Mouse (Mus musculus) naive thymus-derived CD4-positive, alpha-beta T cell, adult 2 months (primary cell): Measurements from ENCODE around the gene Mpv17l2.

Experiments
- DNase-seq: peaks from one replicate; pipeline ENCODE4 v3.0.0-alpha.2; 2011; ENCODE audit warnings: low read depth

Mpv17l2 gene

DNA sequence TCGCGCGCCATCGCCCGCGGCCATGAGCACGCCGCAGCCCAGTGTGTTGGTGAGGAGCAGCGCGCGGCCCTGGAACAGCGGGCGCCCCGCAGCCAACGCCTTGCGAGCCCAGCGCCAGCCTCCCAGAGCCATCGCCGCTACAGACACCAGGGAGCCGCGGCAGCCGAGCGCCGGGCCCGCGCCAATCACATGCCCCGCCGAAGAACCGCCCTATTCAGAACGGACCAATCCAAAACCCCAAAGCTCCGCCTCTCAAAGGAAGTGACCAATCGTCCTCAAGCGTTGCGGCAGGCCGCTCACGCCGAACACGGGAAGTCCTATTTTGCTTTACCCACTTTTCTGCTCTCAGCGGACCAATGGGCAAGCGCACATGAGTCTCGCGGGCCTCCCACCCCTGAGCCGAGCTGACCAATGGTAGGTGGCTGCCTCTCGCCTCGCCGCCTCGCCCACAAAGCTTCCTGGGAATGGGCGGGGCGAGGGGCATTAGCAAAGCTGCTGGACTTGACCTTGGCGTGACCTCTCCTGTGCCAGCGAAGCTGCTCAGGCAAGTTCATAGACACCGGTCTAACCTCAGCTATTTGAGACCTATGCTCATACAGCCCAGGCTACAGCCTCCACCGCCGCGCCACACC lies at the start of gene Mpv17l2:
Mpv17l2 (minus strand) TSS at position 172 of the 632 bp plus-strand sequence.
- peak; percentile 97 for DNase-seq

DNA sequence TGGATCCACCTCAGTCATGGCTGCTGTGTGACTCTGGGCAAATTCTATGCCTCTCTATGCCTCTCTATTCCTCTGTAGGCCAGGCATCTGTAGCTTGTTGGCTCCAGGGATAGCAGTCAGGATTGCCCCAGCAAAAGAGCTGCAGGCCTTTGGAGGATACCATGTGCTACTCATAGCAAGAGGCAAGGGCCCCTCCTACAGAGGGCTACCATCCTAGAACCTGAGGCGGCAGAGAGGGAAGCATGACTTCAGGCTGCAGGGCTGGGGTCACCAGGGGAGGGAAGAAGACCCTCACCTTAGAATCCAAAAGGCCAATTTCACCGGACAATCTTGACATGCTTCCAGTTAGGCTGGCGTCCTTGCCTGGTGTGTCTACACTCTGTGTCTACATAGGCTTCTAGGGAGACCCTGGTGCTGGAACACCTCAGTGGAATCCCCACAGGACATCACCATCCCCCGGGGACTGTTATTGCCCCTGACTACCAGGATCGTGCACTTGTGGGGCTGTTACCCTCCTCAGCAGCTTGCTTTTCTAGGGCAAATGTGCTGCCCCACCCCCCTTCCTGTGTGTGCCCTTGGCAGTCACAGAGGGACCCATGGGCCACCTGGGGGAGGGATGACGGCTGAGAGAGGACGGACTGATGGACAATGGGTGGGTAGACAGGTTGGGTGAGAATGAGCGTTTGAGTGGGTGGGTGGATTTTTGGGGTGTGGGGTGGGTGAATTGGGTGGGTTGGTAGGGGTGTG lies 48.4 kb upstream of the Mpv17l2 start:
- DNase-seq = peak; percentile 39

DNA sequence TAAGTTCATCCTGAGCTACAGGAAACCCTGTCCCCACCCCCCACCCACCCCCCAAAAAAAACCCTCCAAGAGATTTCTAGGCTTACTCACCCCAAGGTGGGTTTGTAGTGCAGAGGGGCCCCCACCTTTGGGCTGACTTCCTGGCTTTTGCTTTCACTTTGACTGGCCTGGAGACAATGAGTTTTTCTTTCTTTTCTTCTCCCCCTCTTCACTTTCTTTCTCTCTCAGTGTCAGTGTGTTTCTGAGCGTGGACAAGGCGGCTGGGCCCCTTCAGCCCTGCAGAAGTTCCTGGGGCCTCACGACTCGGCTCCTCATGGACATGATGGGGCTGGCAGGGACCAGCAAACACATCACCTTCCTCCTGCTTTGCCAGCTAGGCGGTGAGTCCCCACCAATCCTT lies 47.5 kb upstream of the Mpv17l2 start, which contains the start of gene Il12rb1:
Il12rb1 (plus strand) TSS at position 211 of the 400 bp plus-strand sequence.
- DNase-seq = peak; percentile 57

DNA sequence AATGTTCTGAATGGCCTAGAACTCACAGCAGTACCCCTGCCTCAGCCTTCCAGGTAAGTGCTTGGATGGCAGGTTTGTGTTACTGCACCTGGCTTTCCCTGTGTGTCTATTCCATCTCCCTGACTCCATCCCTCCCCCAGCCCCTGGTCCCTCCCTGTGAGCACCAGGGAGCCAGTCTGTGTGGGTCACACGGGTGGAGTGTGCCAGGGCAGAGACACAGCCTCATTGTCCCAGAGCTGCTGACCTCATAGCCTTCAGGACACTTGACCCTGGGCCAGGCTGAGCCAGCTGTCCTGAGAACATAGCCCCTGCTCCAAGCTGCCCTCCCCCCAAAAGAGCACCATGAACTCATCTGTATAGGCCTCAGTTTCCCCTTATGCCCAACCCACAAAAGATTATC lies 46.6 kb upstream of the Mpv17l2 start:
- DNase-seq = no peak

DNA sequence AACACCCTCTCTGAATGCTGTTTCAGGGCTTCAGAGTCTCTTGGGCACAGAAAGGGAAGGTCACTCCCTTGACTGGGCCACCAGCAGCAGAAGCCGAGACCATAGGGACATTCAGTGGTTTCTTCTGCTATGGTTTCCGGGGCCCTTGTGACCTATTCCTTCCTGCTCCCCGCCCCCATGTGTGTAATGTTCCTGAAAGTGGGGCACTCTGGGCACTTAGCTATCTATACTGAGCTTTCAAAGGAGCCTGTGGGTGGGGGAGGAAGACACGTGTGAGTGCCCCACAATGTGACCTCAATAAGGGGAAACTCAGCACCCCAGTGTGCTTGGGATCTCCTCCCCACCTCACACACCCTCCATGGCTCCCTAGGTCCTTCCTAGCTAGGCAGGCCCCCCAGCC lies 45.8 kb upstream of the Mpv17l2 start:
- peak; percentile 59 for DNase-seq

DNA sequence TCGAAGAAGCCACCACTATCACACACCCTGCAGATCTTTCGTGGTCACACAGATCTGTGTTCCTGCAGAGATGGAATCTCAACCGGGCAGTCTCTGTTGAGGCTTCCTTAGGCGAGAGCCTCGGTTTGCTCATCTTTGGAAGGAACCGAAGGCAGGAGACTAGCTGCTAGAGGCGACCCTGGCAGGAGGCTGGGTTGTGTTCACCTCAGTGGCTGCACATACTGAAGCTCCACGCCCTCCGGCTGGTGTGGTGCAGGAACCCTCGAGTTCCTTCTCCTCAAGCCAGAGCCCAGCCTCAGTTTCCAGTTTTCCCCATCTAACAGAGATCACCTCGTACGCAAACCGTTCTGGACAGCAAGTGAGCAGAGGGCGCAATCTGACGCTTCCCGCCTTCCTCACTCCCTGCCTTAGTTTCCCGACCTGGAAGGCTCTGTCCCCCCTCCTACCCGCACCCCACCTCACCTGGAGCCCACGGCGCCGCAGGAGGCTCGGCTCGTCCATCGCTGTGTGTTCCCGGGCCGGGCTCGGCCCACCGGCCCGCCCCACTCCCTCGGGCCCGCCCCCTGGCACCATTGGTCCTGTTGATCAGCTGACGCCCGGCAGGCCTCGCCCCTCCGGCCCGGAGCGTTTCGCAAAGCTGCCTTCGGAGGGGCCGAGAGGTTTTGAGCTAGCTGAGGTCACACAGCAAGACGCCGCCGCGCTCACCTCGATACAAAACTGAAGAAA lies 43.9 kb upstream of the Mpv17l2 start, which contains the start of gene Mast3:
Mast3 (minus strand) TSS at position 574 of the 726 bp plus-strand sequence.
- DNase-seq = peak; percentile 79

DNA sequence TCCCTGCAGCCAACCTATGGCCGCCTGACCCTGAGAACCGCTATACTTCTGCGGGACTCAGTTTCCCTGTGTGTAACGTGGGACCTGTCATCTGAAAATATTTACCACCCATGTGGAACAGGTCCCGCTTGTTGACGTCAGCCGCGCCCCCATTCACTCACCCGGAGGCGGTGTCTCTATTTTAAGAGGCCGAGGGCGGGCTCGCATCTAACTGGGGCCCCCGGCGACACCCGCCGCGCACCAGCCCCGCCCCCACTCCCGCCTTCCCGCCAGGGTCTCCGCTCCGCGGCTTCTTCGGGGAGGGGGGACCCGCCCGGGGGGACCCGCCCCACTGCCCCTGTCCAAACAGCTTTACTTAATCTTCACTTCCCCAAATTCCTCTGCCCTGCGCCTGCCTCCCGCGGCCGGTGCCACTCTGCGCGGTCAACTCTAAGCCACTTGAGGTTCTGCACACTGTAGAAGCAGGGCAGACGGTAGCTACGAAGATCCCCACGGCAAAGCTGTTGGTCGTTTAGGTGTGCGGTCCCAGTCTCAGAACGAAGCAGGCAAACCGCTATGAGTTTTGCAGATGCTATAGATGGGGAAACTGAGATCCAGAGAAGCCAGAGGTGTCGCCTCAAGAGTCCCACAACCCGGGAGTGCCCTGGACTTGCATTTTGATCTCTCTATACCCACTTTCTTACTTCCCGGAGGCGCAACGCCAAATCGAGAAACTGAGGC lies 43.2 kb upstream of the Mpv17l2 start:
- DNase-seq = peak; percentile 51

DNA sequence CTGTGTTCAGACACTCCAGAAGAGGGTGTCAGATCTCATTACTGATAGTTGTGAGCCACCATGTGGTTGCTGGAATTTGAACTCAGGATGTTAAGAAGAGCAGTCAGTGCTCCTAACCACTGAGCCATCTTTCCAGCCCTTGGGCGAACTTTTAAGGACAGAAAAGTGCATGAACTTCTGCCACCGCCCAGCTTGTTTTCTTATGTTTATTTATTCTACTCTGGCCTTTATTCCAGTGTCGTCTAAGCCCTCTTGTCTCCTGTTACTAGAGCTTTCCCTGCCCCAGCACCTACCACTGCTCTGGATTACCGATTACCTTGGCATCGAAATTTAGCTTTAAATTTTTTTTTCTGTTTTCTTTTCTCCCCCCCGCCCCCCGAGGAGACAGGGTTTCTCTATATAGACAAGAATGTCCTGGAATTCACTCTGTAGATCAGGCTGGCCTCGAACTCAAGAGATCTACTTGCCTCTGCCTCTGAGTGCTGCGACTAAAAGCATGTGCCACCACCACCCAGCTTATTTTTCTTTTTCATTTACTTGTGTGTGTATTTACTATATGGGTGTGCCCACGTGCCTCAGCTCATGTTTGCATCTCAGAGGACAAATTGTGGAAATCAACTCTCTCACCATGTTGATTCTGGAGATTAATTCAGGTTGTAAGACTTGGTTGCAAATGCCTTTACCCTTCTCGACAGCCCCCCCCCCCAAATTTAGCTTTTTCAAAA lies 42.2 kb upstream of the Mpv17l2 start:
- no peak for DNase-seq

DNA sequence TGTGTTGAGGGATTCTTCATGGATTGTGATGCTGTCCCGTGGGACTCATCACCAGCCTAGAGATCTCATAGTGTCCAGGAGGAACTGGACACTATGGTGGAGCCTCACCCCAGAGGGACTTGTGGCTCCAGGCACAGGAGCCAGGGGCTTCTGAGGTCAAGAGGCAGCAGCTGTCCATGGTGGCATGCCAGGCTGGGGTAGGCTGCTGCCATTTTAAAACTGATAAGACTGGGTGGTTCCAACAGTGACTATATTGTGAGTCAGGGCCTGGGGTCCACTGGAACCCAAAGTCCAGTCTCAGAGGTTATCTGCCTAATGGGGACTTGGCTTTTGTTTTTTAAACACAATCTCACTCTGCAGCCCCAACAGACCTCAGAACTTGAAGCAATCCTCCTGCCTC lies 41.1 kb upstream of the Mpv17l2 start:
- no peak for DNase-seq

DNA sequence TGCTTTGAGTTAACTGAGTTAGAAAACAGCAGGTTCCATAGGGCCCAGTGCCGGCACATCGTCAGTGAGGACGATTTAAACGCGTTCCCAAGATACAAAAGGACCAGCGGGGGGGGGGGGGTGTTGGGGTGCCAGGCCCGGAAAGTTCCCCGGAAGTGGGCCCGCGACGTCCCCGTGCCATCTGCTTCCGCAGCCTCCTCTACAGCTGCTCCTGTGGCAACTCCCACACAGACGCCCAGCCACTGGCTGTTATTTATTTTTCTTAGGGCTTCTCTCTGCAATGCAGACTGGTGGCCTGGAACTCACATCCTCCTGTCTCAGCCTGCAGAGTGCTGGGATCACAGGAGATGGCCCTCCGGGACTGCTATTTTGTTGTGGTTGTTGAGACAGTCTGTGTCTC lies 40.4 kb upstream of the Mpv17l2 start:
- DNase-seq = peak; percentile 75

DNA sequence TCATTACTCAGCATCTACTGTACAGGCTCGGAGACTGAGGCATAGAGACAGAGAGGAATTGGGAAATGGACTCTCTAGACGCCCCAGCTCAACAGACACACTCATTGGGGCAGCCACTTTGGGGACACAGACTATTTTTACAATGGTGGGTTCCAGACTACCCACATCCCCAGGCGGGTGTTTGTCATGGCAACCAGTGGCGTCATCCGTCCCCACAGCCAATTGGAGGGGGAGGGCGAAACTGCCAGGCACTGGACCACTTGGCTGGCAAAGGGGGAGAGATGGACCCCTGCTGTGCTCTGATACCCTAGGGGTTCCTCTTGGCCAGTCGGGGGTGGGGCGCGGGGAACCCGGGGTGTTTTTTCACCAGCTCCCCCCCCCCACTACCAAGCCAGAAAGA lies 39.9 kb upstream of the Mpv17l2 start:
- DNase-seq = no peak

DNA sequence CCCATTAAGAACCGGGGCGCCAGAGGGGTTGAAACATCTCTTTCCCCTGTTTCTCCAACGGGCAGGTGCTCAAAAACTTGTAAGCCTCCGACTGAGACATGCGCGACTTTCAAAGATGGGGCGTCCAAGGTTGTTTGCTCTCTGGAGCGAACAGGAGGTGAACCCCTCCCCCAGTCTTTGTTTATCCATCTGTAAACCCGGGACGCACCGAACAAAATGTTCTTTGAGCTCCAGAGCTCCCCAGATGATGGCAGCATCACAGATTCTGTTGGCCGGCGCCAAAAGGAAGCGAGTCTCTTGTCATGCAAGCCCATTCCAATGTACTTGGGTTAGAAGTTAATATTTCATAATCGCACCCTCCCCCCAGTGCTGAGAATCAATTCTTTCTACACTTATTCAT lies 37.5 kb upstream of the Mpv17l2 start:
- no peak for DNase-seq

DNA sequence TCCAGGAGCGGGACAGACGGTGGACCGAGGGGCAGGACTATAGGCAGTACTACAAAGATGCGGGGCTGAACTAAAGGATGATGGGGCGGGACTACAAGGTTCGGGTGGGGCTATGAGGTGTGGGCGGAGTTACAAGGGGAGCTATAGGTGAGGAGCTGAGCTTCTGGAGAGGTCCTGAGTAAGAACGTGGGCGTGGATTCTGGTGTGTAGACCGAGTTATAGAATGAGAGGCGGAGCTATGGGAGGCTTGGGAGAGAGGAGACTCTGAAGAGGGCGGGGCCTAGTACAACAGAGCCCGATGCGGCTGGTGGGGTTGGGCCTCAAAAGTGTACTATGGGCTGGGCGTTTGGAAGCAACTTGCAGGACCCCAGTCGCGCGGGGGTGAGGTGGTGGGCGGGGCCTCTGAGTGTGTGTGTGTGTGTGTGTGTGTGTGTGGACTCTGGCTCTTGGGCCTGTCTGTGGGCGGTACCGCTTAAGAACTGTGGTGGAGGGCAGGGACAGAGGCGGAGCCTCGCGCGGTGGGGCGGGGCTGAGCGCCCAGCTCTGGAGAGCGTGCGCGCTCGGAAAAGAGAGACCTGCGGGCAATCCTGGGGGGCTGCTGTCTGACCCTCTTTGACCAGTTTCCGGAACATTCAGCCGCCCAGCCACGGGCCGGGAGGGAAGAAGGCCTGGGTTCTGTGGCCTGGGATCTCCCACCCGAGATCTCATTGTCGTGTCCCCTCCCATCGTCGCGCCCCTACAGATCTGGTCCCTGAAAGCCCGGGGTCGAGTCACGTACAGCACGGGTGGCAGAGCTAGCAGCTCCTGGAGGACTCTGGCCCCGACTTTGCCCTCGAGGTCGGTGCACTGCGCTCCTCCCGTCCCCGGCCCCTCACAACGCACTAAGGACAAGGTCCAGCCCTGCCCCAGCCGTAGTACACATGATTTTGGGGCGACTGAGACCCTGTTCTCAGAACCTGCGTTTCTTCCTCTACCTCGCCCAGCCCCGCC lies 36.6 kb upstream of the Mpv17l2 start:
- peak; percentile 89 for DNase-seq

DNA sequence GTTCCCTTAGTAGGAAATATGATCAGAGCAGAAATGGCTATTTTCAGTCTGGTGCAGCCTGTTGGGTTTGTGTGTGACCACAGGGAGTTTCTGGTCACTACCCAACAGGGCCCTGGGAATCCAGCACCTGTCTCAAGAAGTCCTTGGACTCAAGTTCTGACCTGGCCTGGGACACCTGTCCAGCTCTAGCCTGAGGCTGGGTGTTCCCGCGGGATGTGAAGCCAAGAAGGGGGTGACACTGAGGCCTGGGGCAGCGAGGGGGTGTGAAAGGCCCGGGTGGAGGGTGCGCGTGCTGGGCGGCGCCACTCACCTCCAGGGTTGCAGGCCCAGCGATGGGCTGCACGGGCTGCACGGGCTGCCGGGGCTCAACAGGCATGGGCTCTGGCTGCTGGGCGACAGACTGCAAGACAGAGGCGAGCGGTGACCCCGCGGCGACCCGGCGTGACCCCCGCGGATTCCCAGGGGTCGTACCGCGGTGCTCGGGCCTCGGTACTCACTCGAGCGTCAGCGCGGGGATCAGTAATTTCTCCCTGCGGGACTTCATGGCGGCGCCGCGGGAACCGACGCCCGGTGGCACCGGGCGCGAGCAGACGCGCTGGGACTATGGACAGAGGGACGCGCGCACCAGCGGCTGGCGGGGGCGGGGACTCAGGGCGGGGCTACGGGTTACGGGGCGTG lies 35.8 kb upstream of the Mpv17l2 start:
- peak; percentile 24 for DNase-seq

DNA sequence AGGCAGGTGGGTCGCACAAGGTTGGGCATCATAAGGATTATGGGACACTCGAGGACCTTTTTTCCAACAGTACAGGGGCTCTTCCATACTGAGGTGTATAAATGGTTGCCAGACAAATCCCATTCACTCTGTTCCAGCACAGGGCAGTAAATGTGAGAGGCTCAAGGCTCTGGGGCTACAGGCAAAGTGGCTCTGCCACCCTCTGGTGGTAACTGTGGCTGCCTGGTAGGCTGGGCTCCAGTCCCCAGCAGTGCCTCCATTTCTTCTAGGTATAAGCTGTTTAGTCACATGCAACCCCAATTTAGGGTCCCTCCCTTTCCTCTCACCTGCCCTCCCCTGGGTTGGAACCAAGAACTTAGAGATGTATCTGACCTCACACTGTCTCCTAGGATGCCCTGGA lies 34.6 kb upstream of the Mpv17l2 start:
- no peak for DNase-seq

DNA sequence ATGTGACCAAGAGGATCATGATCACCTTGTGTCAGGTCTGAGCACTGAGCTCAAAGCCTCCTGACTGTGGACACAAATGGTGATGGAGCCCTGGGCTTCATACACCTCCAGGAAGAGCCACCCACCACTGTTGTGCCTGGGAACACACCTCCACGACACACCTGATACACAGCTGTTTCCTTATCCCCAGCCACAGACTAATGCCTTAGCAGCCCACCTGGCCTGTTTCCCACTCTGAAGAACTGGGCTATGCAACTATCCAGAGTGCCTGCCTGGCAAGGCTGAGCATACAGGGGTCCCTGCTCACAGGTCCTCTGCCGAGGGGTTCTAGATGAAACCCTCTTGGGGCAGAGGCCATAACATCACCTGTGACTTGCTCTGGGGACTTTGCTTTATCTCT lies 33.5 kb upstream of the Mpv17l2 start:
- no peak for DNase-seq

DNA sequence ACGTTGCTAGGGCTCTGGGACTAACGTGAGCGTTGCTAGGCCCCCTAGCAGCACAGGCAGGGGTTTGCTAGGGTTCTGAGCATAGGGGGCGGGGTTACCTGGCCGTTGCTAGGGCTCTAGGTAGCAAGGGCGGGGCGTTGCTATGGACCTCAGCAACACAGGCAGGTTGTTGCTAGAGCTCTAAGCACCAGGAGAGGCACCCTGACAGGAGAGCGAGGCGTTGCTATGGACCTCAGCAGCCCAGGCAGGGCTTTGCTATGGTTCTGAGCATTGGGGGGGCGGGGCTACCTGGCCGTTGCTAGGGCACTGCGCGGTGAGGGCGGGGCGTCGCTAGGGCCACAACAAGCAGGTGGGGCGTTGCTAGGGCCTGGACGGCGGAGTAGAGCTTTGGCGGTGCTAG lies 32.0 kb upstream of the Mpv17l2 start:
- peak; percentile 95 for DNase-seq

DNA sequence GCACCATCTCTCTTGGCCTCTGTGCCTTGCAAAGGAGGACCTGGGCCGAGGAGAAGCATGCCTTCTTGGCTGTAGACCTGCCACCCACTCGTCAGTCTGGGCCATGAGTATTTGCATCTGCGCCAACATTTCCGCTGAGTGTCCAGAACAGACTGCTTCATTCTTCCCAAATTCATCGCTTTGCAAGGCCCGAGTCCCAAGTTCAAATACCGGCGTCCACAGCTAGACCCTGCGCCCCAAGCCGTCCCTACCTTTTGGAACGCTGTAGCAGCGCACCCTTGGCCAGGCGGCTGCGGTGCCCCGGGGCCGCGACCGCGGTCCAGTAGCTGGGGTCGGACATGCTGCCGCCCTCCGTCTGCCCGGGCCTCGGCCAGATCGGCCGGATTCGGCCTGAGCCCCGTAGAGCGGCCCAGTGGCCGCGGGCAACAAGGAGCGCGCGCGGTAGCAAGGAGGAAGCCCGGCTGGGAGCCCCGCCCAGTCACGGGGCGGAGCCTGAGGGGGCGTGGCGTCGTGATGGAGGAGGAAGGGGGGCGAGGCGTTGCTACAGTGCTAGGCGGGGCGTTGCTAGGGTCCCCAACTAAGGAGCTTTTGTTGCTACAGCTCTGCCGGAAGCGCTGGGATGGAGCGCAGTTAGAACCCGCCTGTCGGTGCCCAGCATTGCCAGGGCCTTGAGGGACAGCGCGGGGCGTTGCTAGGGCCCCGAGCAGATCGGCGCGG lies 31.4 kb upstream of the Mpv17l2 start:
- peak; percentile 99 for DNase-seq

DNA sequence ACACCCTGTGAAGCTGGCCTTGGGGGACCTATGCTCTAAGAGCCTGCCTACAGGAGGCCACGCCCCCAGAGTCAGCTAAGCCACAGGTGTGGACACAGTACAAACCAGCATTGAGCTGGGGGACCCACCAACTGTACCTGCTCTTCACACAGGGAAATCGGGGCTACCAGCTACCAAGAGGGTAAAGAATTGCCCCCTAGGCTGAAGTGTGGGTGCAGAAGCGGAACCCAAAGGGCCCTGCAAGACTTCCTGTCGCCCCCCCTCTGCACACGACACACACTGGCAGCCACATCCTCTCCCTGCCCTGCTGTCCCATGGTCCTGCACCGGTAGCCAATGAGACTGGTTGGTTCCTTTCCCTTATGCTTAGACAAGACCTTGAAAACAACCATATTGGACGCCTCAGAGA lies 30.6 kb upstream of the Mpv17l2 start:
- DNase-seq = peak; percentile 83
